Mouse (Mus musculus) ES-CJ7 (cell line): ENCODE results near the gene Clpb.
A peak's percentile ranks its signal among the peaks of the same experiment; 100 is the strongest.
"Not testable (repeated sequence)": the region's sequence is repeated elsewhere in the genome, so short reads cannot be mapped to it uniquely, and the experiment has no call there.

Experiments
- DNase-seq: peaks from one replicate; pipeline ENCODE4 v3.0.0; 2011; ENCODE audit warnings: low read depth, low spot score

Gene Clpb

GRCm38 (mm10) chr7:101663514-101664159 is at the start of gene Clpb:
TSS of gene Clpb (plus strand) at chr7:101663633.
- peak; percentile 99 for DNase-seq

DNA sequence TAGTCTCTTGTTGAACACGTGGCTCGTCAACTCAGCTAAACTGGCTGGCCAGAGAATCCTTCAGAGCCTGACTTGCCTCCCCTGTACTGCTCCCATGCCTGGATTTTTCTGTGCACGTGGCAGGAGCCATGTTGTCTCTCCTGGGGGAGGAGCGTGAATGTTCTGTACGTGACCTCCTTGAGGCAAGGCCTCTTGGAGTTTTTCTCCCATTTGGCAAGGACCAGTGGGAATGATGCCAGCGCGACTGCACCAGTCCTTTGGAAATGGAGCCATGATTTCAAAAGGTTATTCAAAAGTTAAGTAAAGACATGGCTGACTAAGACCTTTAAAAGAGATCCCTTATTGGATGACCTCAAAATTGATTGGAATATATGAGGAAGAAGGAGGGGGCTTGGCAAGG is 48.0 kb upstream of the Clpb start:
- DNase-seq = no peak

- DNase-seq = no peak
Observed at GRCm38 (mm10) chr7:101616136-101616835, 47.1 kb upstream of the Clpb start.

DNA sequence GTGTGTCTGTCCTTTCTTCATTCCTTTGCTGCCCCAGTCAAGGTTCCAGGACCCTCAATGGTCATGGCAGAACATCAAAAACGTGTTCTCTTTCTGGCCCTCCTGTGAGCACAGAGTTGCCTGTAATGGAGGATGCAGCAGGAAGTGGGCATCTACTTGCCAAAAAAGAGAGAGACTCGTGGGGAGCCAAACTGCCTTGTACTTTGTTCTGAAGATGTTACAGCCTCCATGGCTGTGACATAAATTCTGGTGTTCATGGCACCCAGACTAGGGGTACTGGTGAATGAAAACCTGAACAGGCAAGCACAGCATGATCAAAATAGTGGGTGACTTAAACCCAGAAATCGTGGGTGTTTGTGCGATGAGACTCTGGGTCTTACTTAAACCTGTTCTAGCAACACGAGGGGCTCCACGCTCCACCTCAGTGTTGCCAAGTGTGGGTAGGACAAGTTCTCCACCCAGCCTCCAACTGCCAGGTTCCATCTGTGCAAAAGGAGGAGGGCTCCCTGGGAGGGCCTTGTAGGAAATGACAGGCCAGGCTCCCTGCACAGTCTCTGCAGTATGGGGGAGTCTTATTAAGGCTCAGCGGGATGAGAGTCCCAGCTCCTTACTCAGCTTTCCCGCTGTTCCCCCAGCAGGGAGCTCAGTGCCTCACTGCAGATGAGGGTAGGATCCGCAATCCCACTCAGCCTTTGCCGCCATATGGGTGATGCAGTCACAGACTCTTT is 45.8 kb upstream of the Clpb start:
- no peak for DNase-seq

GRCm38 (mm10) chr7:101618273-101618672 is 45.2 kb upstream of the Clpb start:
- DNase-seq = no peak

DNA sequence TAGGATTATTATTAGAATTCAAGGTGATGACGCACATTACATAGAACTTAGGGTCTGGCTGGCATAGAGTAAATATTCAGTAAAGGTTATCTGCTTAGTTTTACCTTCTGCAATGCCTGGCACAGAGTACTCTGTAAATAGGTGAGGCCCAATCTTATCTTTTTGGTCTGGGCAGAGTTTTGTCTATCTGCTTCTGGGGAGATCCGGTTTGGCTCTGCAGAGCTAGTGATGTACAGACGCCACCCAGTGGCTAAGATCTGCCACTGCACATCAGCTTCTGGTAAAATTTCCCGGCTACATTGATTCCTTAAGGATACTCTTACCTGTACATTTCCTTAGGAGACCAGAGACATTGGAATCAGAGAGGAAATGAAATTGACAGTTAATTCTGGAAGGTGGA is 43.1 kb upstream of the Clpb start:
- peak; percentile 54 for DNase-seq

GRCm38 (mm10) chr7:101621861-101622260 is 41.6 kb upstream of the Clpb start:
- DNase-seq = not testable (repeated sequence)

GRCm38 (mm10) chr7:101624283-101624682 is 39.1 kb upstream of the Clpb start:
- no peak for DNase-seq

- not testable (repeated sequence) for DNase-seq
Observed at GRCm38 (mm10) chr7:101627166-101627565, 36.3 kb upstream of the Clpb start.

- no peak for DNase-seq
Observed at GRCm38 (mm10) chr7:101628481-101628880, 35.0 kb upstream of the Clpb start.

DNA sequence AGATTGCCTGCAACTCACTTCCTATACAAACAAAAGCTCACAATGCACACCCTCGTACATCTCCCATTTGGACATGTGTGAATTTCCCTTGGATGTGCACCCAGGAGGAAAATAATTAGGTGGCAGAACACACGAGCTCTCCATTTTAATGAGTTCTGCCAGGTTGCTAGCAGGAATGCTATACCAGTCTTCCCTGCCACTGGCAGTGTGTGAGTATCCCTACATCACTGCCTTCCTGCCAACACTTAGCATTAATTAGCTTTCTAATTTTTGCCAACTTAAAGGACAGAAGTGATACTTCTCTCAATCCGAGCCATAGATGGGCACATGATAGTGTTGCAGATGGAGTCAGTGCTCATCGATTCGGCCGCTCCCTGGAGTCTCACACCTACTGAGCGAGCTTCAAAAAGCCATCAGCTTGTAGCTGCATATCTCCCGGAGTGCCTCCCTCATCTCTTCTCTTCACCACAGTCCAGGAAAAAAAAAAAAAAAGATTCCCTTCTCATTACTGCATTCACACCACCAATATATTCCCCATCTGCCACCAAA is 29.7 kb upstream of the Clpb start:
- no peak for DNase-seq

- DNase-seq = no peak
Observed at GRCm38 (mm10) chr7:101634513-101634912, 28.9 kb upstream of the Clpb start.

- no peak for DNase-seq
Observed at GRCm38 (mm10) chr7:101636056-101636455, 27.4 kb upstream of the Clpb start.

DNA sequence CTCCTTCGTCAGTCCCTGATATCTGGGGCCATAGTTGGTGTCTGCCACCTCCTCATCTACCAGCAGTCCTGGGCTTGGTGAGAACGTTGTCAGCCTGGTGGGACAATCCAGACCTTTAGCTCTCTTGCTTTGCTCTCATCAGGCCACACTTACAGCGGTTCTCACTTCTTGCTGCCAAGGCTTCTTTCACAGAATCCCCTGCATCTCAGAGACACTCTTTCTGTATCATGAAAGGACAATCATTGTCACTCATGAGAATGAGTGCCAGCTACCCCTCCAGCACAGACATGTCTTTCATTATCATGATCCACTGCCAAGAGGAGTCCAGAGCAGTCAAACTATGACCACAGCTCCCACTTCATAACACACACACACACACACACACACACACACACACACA is 19.6 kb upstream of the Clpb start:
- DNase-seq = no peak

GRCm38 (mm10) chr7:101649729-101650128 is 13.7 kb upstream of the Clpb start:
- DNase-seq = peak; percentile 18

DNA sequence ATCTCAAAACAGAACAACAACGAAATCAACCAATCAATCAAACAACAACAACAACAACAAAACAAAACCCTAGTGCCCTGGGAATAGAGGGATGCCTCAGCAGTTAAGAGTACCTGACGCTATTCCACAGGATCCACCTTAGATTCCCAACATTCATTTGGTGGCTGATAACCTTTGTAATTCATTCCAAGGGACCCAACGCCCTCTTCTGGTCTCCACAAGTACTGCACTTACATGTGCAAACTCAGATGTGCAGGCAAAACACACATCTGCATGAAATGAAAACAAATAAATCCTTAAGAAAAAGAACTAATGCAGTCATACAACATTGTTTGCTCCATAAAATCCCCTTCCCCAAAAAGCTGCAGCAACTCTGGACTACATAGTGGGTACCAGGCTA is 12.9 kb upstream of the Clpb start:
- DNase-seq = peak; percentile 58

DNA sequence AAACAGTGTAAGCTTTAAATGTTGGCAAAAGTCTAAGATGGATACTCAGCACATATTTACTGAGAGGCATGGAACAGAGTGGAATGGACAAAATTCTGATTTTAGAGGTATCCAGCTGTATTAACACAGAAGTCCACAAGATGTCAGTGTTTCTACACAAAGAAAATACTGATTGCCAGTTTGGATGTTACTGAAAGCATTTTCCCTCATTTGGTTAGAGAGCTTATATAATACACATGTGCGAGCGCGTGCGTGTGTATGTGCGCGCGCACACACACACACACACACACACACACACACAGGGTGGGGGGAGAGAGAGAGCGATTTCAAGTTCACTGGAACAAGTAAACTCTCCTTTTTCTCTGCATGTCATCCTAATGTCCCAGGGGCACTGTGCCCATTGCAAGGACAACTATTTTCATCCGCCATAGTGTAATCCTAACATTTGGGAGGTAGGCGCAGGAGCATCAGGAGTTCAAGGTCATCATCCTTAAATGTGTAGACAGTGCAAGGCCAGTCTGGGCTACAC is 9.7 kb upstream of the Clpb start:
- DNase-seq = peak; percentile 34

DNA sequence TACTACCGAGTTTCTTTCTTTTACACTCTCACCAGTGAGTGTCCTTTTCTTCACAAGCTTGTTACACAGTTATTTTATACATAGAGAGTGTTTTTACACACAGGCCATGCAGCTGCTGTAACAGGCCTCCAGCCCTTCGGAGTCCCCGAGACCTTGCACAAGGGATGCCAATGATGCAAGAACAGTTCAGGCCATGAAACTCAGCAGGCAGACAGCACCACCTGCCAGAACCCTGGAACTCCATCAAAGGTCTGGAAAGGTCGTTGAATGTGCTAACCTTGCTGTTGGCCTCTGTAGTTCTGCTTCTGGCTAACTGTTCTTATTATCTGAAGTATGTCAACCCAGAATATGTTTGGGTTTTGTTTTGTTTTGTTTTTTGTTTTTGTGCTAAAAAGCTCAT is 8.5 kb upstream of the Clpb start:
- DNase-seq = no peak

DNA sequence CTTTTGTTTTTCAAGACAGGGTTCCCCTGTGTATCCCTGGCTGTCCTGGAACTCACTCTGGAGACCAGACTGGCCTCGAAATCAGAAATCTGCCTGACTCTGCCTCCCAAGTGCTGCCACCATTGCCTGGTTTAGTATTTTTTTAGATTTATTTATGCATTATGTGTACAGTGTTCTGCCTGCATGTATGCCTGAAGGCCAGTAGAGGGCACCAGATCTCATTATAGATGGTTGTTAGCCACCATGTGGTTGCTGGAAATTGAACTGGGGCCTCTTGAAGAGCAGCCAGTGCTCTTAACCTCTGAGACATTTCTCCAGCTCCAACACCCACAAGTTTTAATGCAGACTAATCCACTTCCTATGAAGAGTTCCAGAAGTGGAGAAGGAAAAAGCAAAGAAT is 1.4 kb upstream of the Clpb start:
- peak; percentile 71 for DNase-seq

- DNase-seq = peak; percentile 71
Observed at GRCm38 (mm10) chr7:101666581-101666980, 3.1 kb downstream of the Clpb start.

- DNase-seq = no peak
Observed at GRCm38 (mm10) chr7:101671601-101672280, 8.3 kb downstream of the Clpb start.

DNA sequence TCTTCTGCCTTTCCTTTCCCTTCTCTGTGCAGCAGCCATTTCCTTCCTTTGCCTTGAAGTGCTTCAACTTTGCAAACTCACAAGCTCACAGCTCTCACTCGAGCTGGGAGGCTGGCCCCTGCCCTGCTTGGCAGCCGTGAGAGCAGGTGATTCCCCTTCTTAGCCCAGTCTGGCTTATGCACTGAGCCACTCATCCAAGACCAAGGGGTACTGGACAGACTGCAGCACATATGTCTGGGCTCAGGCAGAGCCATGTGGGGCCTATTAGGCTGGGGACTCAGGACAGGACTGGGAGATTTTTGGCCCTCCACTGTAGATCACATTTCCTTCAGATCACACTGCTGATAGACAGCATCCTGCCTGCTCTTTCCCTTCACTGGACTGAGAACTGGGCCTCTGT is 10.1 kb downstream of the Clpb start:
- no peak for DNase-seq
